Mouse (Mus musculus) gastrocnemius, postnatal 4 days (tissue): ENCODE measurements at regions not wholly inside any gene's neighbourhood (a gene's known extent, or its start where the extent isn't known, plus 50 kb on each side); places are given as distances from the start of the nearest gene placed in this dataset.

Experiments
- DNase-seq, 2 experiments: peaks; one replicate each; pipeline ENCODE4 v3.0.0; 2021 to 2022; ENCODE audit warnings: low spot score in 2 of 2, mixed read lengths in 2 of 2

DNA sequence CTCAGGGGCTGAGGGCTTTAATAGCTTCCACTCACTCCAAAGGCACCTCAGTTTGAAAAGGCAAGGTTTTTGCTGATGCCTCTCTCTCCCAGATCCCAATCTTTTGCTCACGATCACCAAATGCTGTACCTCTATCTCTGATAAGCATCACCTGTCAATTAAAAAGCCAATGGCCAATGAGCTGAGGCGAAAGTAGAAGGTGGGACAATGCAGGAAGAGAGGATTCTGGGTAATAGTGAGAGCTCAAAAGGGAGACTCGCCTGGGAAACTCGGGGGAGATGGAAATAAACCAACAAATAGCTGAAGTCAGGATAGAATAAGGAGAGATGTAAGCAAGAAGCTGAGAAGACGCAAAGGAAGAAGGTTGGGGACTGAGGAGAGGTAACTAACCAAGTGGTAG, 105.0 kb upstream of the Arid2 start:
- DNase-seq: no peak

DNA sequence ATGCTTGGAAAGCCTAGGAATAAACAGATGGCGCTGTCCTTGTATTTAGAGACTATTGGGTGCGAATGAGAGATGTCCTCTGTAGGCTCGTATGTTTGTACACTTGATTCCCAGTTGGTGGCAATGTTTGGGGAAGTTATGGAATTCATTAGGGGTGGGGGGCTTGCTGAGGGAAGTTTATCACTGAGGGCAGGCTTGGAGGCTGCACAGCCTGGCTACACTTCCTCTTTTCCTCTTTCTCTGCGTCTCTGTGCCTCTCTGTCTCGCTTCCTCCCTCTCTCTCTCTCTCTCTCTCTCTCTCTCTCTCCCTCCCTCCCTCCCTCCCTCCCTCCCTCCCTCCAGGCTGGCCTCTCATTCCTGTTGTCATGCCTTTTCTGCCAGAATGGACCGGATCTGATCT, 104.2 kb upstream of the Arid2 start:
- DNase-seq: no peak

- no peak for DNase-seq
Measured at GRCm38 (mm10) chr15:96184666-96185065, 102.7 kb upstream of the Arid2 start.

GRCm38 (mm10) chr15:96185429-96185828, 101.9 kb upstream of the Arid2 start:
- no peak for DNase-seq

GRCm38 (mm10) chr15:96185901-96186300, 101.4 kb upstream of the Arid2 start:
- no peak for DNase-seq

DNA sequence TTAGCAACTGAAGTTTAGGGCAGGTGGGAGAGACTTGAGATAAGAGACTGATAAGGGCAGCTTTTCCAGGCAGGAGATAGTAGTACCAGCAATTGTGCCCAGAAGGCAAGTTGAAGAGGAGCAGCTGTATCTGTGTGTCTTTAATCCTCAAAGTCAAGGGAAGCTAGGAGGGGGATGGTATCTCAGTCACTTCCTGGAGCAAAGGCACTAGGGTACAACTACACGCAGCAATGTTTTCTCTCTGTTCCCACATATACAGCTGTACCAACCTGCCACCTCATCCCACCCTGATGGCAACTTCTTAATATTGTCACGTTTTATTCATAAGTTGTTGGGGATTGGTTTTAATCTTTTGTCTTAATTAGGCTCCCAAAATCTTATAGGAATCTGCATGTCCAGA, 97.8 kb upstream of the Arid2 start:
- DNase-seq: no peak

- DNase-seq: no peak
Measured at GRCm38 (mm10) chr15:96197413-96197812, 89.9 kb upstream of the Arid2 start.

GRCm38 (mm10) chr15:96197932-96198331, 89.4 kb upstream of the Arid2 start:
- no peak for DNase-seq

DNA sequence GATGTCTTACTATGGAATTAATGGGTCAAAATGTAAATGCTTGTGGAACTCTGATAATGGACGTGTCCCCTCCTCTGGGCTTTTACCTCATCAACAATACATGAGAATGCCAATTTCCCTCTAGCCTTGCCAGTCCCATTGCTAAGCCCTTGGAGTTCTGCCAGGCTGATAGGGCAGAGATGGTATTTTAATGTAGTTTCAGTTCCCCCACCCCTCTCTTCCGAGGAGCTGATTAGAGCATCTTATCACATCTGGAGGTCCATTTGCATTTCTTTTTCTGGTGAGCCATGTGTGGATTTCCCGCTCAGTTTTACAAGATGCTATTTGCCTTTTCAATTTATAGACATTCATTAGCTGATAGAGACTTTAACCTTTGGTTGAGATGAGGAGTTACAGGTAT, 86.0 kb upstream of the Arid2 start:
- no peak for DNase-seq

DNA sequence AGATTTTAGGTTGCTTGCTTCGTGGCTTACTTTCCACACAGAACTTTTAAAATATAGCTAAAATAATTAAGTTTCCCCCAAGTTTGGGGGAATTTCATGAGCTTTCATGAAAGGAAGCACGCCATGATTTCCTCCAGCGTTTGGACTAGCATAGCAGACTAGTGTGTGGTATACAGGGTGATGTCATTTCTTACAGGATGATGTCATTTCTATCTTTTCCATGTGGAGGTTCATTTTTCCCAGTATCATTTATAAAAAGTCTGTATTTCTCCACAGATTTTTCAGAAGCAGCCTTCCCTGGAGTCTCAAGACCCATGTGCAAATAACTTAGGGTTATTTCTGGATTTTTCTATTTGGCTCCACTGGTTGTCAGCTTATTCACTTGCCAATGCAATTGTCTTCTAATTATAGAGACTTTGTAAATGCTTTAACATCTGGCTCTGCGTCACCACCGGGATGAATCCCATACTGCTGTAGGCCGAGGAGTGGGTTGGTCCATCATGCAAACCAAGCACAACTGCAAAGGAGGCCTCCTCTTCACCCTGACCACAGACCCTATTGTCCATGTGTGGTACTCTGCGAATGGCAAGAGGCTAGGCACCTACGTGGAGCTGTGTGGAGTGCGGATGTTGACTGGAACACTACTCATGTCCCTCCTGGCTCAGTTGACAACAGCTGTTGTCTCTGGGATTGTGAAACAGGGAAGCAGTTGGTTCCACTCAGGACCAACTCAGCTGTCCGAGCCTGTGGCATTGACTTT, 85.4 kb upstream of the Arid2 start:
- no peak for DNase-seq

DNA sequence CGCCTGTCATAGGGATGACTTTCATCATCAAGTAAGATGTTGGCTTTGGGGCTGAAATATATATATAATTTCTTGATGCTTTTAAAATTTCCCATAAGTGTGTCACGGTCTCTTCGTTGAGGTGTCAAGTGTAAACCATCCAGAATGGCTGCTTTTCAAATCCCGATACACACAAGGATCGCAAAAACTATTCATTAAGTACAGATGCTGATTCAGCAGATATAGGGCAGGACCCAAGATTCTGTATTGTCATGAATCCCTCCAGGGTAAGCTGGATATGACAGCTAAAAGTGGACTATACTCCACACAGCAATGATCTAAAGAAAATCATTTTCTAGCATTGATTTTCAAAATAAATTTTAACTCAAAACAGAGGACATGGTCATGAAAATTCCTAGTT, 83.1 kb upstream of the Arid2 start:
- DNase-seq: no peak

- DNase-seq: no peak
Measured at GRCm38 (mm10) chr15:96204623-96205022, 82.7 kb upstream of the Arid2 start.

GRCm38 (mm10) chr15:96210721-96211400, 76.5 kb upstream of the Arid2 start:
- DNase-seq: no peak

DNA sequence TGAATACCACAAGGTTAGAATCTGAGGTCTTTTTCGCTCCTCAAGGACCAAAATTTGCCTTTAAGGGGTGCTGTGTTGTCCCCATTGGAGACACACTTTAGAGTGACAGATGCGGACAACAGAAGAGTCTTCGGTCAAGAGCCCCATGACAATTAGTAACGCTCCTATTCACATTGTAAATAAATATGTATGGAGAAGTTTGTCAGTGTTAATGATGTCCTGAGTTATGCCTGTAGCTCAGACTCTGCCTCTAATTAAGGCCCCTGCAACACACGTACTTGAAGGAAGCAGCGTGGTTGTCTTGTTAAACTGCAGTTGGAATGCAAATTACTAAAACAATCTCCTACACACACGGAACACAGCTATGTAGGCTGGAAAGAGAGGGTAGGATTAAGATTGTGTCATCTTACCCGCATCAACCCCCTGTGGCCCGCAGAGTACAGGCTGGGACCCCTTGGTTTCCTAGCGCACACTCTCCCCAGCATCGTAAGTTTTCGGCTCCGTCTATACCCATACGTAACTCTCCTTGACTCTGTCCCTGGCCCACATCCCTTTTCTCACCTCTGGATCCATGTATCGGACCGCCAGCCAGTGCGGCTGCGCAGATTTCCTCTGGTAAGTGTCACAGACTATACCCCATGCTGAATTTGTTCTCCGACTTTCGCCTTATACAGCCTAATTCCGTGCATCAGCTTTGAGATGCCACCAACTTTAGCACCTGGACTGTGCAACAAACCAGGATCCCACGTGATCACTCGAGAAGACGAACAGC, 73.6 kb upstream of the Arid2 start:
- DNase-seq: no peak

DNA sequence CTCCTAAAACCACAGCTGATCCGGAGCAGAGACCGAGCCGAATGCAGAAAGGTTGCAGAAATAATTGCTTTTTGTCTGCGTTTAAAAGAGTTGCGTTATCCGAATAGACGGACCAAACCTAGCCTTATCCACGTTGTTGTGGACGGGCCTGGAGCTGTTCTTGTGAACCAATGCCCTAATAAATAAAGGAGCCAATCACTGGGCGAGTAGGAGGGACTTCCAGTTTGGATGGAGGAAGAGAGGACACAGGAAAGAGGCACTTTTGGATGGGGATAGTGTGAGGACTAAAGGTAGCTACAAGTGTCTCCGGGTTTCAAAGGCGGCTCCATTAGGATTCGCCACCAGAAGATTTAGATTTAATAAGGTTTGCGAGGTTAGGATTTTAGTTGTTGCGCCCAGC, 69.4 kb upstream of the Arid2 start:
- no peak for DNase-seq

DNA sequence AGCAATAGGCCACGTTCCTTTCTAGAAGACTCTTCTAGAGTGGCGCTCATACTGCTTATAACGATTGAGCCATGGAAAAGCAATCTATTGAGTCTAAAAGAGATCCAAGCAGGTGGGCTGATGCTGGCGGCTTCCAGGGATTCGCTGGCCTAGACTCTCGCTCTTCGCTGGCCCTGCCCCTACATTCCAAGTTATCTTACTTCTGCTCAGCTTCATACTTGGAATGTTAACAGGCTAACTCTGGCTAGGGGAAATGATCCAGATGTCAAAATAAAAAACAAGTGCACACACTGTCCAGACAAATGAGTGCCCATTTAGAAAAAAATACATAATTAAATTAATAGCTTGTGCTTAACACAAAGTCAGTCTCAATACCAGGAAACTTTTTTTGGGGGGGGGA, 67.6 kb upstream of the Arid2 start:
- no peak for DNase-seq

DNA sequence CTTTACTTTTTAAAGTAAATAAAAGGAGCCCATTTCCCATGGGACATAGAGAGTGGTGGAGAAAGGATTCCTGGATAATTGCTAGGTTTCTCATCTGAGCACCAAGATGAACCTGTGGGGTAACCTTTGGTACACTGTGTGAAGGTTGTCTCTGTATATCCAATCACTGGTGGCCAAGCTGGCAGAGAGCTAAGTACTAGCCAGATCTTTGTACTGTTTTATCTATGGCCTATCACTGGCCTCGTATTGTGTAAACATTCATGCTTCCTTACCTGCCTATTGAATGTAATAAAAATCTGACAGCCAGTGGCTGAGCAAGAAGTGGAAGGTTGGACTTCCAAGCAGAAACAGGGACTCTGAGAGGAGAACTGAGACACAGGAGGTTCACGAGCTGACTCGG, 55.3 kb upstream of the Arid2 start:
- no peak for DNase-seq

- DNase-seq: no peak
Measured at GRCm38 (mm10) chr15:96233113-96233512, 54.2 kb upstream of the Arid2 start.

- no peak for DNase-seq
Measured at GRCm38 (mm10) chr15:96234783-96235182, 52.5 kb upstream of the Arid2 start.
